Mouse (Mus musculus): Measurements from ENCODE around the gene Gadd45g. TPM values are rescaled to one million over a fixed set of nuclear protein-coding genes. Genes with fewer than 3 reads are reported as not detected.

Gadd45g gene
- polyA plus RNA-seq, 1 experiment from 2014 or later = 30.4 TPM

GRCm38 (mm10) chr13:51886723-51887122 is 40.2 kb downstream of the Gadd45g start:
- Histone ChIP-seq H3K4me1 (replicated peaks; ENCODE audit: control insufficient read depth, insufficient read depth, low read length) (peaks cover 16% of the 10 kb centered on the region), H3K4me2 (no peak overlapping the region), H3K4me3 (ENCODE audit: low read depth, low read length) (no peak overlapping the region), H3K27ac (ENCODE audit: low read depth, low read length) (no peak overlapping the region), H3K27me3 (replicated peaks; ENCODE audit: control insufficient read depth, insufficient read depth, low read length) (no peaks in the 10 kb centered on the region; the same call in 1 of the 2 replicates), H3K9ac (ENCODE audit: low read depth, low read length) (no peak overlapping the region), H3K9me3 (ENCODE audit: control insufficient read depth, low read length) (no peaks in the 10 kb centered on the region), H3K36me3 (ENCODE audit: control insufficient read depth, insufficient read depth, low read length) (no peaks in the 10 kb centered on the region)
- DNase-seq (ENCODE audit: low spot score) (no peak), ATAC-seq (replicated peaks; ENCODE audit: low FRiP score) (no peak)
- 79% methylated on average over 10 of the region's 10 CpGs for WGBS

DNA sequence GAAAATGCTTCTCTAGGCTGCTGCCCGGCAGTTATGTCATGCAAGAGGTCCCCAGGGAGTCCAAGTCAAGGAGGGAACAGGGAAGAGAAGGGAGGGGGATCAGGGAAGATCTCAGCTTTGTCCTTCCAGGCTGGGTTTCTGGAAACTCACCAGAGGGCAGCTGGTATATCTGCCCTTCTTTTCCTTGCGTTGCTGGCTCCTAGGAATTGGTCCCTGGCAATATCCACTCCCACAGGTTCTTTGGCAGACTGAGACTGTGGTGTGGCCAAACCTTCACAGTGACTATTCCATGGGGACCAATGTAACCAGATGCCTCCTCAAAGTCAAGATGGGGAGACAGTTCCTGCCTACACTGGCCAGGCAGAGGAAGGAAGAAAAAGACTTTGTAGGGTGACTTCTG is 41.9 kb downstream of the Gadd45g start:
- Histone ChIP-seq H3K9me3 (ENCODE audit: control insufficient read depth, low read length) (no peaks in the 10 kb centered on the region), H3K4me2 (no peak overlapping the region), H3K9ac (ENCODE audit: low read depth, low read length) (no peak overlapping the region), H3K4me3 (ENCODE audit: low read depth, low read length) (no peak overlapping the region), H3K27me3 (replicated peaks; ENCODE audit: control insufficient read depth, insufficient read depth, low read length) (no peaks in the 10 kb centered on the region), H3K4me1 (replicated peaks; ENCODE audit: control insufficient read depth, insufficient read depth, low read length) (peaks cover 11% of the 10 kb centered on the region), H3K36me3 (ENCODE audit: control insufficient read depth, insufficient read depth, low read length) (no peaks in the 10 kb centered on the region), H3K27ac (ENCODE audit: low read depth, low read length) (no peak overlapping the region)
- DNase-seq (ENCODE audit: low spot score) = no peak
- no peak for ATAC-seq (replicated peaks; ENCODE audit: low FRiP score)
- 73% methylated on average over 2 of the region's 2 CpGs for WGBS

- Histone ChIP-seq H3K9me3 (ENCODE audit: control insufficient read depth, low read length) (no peaks in the 10 kb centered on the region), H3K4me1 (replicated peaks; ENCODE audit: control insufficient read depth, insufficient read depth, low read length) (peaks cover 3% of the 10 kb centered on the region; the same call in 1 of the 2 replicates), H3K4me2 (no peak overlapping the region), H3K4me3 (ENCODE audit: low read depth, low read length) (no peak overlapping the region), H3K27ac (ENCODE audit: low read depth, low read length) (no peak overlapping the region), H3K9ac (ENCODE audit: low read depth, low read length) (no peak overlapping the region), H3K36me3 (ENCODE audit: control insufficient read depth, insufficient read depth, low read length) (no peaks in the 10 kb centered on the region), H3K27me3 (replicated peaks; ENCODE audit: control insufficient read depth, insufficient read depth, low read length) (no peaks in the 10 kb centered on the region)
- DNase-seq (ENCODE audit: low spot score) (no peak), ATAC-seq (replicated peaks; ENCODE audit: low FRiP score) (peak; percentile 51; the same call in 1 of the 2 replicates)
- 69% methylated on average over 6 of the region's 6 CpGs for WGBS
Observed at GRCm38 (mm10) chr13:51891825-51892532, 45.5 kb downstream of the Gadd45g start.

GRCm38 (mm10) chr13:51897579-51897978 is 51.1 kb downstream of the Gadd45g start:
- WGBS = 73% methylated on average over 3 of the region's 3 CpGs
- Histone ChIP-seq H3K27ac (ENCODE audit: low read depth, low read length) (no peak overlapping the region), H3K9ac (ENCODE audit: low read depth, low read length) (no peak overlapping the region), H3K36me3 (ENCODE audit: control insufficient read depth, insufficient read depth, low read length) (no peaks in the 10 kb centered on the region), H3K9me3 (ENCODE audit: control insufficient read depth, low read length) (no peaks in the 10 kb centered on the region), H3K4me3 (ENCODE audit: low read depth, low read length) (no peak overlapping the region), H3K4me1 (replicated peaks; ENCODE audit: control insufficient read depth, insufficient read depth, low read length) (peaks cover 4% of the 10 kb centered on the region), H3K4me2 (no peak overlapping the region), H3K27me3 (replicated peaks; ENCODE audit: control insufficient read depth, insufficient read depth, low read length) (no peaks in the 10 kb centered on the region)
- no peak for DNase-seq (ENCODE audit: low spot score)
- ATAC-seq (replicated peaks; ENCODE audit: low FRiP score) = no peak; the same call in 1 of the 2 replicates

Other genes starting within 250 kb of the Gadd45g start
- gene Cks2, start 201.4 kb upstream of the Gadd45g start, polyA plus RNA-seq (2014; fragmentation: Nextera tagmentation; extraction: Ambion mirVana) = 587 and 614 TPM in 2 replicates
- gene Secisbp2, start 195.0 kb upstream of the Gadd45g start, polyA plus RNA-seq (2014; fragmentation: Nextera tagmentation; extraction: Ambion mirVana) = 28.3 and 36.1 TPM in 2 replicates
- 18.6 and 21.7 TPM in 2 replicates for gene Sema4d, start 52.9 kb upstream of the Gadd45g start, polyA plus RNA-seq (2014; fragmentation: Nextera tagmentation; extraction: Ambion mirVana)